Mouse (Mus musculus): ENCODE measurements around the gene Sptan1.
"Not testable (repeated sequence)": the region's sequence is repeated elsewhere in the genome, so short reads cannot be mapped to it uniquely, and the experiment has no call there.

The Sptan1 gene

GRCm38 (mm10) chr2:30010840-30011281, 45.5 kb downstream of the Sptan1 start:
- peak; percentile 56 to 72 for DNase-seq

GRCm38 (mm10) chr2:30014326-30014966, 49.1 kb downstream of the Sptan1 start:
- peak; percentile 80 to 87 for DNase-seq

DNA sequence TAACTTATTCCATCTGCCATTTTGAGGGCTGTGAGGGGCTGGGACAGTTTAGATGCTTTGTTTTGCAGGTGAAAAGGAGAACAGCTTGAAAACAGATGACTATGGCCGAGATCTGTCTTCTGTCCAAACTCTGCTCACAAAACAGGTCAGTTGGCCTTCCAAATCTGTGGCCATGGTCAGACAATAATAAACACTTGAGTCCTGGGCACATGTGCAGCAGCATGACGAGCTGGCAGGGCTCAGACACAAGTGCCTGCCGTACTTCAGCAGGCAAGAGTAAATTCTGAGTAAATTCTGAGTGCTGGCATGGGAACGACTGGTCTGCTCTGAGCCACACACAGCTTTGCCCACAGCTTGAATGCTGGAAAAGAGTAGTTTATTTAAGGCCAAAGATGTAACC, 60.1 kb downstream of the Sptan1 start:
- DNase-seq = peak in 1 of 2 experiments; percentile 13

DNA sequence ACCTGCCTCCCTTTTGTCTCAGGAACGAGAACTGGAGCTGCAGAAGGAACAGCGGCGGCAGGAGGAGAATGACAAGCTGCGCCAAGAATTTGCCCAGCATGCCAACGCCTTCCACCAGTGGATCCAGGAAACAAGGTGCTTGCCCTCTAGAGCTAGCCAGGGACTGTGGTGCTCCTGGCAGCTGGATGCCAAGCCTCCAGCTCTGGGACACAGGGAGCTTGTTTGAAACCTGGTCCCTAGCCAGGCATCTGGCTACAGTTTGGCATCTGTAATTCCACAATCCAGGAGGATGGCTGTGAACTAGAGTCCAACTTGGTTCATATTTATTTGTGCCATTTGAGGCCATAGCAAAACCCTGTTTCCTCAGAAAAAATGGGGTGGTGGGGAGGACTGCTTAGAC, 61.6 kb downstream of the Sptan1 start:
- DNase-seq = no peak

DNA sequence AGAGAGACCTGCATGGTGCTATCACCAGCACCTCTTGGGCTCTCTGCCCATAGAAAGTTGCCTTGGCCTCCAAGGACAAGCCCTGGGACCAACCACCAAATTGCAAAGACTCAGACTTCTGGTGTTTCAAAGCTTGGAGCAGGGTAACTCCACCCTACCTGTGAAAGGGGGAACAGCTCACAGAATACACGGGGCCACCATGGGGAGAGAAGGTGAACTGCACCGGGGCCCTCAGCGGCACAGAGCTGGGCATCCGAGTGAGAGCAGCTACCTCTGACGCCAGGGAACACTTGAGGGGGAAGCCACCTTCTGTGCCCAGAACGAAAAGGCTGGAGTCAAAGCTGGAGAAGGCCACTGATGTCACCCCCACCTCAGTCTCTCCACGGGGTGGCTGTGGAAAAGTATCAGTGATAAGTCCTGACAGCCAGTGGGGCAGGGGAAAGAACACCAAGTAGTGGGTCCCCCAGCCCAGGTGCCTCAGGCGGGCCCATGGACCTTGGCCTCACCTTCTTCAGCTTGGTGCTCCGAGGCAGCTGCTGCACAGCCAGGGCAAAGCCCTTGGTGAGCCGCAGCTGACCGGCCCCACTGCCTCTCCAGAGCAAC, 67.0 kb downstream of the Sptan1 start:
- DNase-seq = no peak

DNA sequence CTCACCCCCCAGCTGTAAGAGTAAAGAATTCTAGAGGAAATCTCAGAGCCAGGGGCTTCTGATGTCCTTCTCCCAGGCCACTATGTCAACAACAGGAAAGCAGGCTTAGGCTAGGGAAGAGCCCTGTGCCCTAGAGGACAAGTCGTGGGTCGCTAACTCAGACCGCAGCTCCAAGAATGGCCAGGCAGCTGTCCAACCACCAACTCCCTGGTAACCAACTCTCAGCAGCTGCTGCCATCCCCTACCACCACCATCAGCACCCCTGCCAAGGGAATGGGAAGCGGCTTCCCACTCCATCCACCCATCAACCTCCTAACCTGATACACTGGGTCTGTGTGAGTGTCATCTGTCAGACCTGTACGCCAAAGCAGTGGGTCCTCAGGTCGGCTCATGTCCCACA, 67.6 kb downstream of the Sptan1 start:
- no peak for DNase-seq

DNA sequence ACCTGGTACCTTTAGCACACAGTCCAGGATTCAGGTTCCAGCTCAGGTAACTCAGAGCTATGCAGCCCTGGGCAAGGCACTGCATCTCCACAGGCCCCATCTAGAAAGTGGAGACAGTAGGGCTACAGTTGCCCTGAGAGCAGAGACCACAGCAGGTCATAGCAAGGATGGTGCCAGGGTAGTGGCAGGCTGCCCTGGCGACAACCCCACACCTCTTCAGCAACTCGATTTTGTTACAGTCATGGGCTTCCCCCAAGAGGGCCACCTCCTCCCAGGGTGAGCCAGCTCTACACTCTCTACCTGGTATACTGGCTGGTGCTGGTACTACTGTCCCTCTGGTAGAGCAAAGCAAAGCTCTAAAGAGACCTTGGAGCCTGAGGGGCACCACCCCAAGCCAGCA, 72.4 kb downstream of the Sptan1 start:
- no peak for DNase-seq

DNA sequence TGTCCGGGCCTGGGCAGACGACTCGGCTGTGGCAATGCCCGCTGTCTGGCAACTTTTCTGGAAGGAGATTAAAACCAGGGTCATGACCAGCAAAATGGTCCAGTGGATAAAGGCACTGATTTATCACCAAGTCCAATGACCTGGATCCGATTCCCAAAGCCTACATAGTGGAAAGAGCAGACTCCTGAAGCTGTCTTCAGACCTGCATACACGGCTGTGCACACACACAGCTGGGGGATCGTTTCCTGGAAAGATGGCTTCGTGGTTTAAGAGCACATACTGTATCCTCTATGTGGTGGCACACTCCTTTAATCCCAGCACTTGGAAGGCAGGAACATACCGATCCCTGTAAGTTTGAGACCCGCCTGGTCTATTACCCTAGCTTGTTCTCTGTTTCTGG, 73.0 kb downstream of the Sptan1 start:
- DNase-seq = no peak

GRCm38 (mm10) chr2:30039687-30040086, 74.3 kb downstream of the Sptan1 start:
- DNase-seq = no peak

DNA sequence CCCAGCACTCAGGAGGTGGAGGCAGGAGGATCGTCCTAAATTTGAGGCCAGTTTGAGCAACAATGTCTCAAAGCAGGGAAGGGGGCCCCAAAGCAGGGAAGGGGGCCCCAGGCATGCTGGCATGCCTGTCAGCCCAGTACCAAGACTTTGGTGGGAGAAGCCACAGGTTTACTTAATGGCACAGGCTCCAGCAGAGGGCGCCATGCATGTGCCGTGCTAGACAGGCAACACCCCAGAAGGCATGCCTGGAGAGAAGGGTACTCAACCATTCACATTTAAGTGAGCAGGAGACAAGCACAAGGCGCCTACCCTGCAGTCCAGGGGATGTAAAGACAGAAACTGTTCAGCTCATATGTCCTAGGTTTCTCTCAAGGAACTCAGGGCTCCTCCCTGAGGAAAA, 77.1 kb downstream of the Sptan1 start:
- DNase-seq = peak; percentile 71 to 80

DNA sequence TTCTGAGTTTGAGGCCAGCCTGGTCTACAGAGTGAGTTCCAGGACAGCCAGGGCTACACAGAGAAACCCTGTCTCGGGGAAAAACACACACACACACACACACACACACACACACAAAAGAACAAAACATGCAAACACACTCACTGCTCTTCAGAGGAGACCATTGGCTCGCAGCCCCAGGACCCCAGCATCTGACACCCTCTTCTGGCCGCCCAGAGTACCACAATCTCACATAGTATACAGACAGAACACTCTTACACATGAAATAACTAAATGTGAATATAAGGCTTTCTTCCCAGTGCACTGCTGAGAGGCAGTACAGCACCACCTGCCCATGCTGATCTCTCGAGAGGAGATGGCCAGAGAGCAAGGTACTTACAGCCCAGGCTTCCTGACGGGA, 79.2 kb downstream of the Sptan1 start:
- DNase-seq = no peak

- no peak for DNase-seq
Observed at GRCm38 (mm10) chr2:30047127-30047526, 81.8 kb downstream of the Sptan1 start.

DNA sequence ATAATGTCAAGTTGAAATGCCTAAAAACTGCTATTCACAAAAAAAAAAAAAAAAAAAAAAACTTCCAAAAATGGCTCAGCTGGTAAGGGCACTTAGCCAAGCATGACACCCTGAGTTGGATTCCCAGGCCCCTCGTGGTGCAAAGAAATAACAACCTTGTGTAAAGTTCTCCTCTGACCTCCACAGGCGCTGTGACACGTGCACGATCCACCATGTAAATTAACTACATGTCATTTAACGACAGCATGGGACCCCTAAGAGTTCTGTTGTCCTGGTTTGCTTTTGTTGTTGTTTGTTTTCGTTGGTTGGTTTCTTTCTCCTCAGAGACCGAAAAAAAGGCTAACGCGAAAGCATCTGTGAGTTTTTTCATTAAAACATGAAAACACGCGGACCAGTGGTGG, 82.7 kb downstream of the Sptan1 start:
- DNase-seq = no peak

- DNase-seq = peak; percentile 97 to 98
Observed at GRCm38 (mm10) chr2:30048699-30049388, 83.5 kb downstream of the Sptan1 start, which contains the start of gene Wdr34. Gene Wdr34, minus strand, starts transcription at chr2:30048881.

DNA sequence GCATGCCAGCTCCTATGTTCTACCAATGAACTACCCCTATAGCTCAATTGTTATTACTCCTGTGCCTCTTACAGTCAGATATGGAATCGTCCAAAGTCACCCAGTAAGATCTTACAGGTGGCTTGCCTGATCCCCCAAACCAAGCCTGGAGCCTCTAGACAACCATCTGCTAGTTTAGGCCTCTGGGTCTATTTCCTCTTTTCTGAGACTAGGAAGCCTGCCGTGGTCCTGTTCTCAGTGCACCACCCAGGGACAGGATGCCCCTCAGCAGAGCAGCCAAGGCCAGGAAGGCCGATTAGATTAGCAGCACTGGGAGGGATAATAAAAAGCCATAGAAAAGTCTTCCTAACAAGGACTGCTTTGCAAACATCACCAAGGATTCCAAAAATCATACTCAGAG, 84.5 kb downstream of the Sptan1 start:
- DNase-seq = no peak

DNA sequence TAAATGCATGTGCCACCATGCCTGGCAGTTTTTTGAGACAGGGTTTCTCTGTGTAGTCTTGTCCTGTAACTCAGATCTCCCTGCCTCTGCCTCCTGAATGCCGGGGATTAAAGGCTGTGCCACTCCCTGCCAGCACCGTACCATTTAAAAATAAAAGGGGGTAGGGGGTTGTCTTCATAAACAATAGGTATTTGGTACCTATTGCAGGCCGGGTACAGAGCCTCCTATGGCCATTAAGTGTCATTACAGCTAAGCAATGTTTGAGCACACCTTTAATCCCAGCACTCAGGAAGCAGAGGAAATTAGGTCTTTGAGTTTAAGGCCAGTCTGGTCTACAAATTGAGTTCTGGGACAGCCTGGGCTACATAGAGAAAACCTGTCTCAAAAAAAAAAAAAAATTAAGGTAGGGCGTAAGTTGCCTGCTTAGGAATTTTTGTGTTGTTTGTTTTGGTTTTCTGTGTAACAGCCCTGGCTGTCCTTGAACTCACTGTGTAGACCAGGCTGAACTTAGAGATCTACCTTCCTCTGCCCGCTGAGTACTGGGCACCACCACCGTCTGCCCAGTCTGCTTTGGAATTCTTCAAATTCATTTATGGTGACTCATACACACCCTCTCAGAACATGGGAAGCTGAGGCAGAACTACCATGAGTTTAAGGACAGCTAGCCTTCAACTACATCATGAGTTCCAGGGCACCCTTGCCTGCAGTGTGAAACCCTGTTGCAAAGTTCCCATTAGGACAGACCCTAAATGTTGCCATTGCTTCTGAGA, 86.8 kb downstream of the Sptan1 start:
- no peak for DNase-seq

- not testable (repeated sequence) for DNase-seq
Observed at GRCm38 (mm10) chr2:30055310-30055709, 90.0 kb downstream of the Sptan1 start.

- no peak for DNase-seq
Observed at GRCm38 (mm10) chr2:30056736-30057135, 91.4 kb downstream of the Sptan1 start.

GRCm38 (mm10) chr2:30057223-30057904, 92.0 kb downstream of the Sptan1 start, which contains the start of gene Set:
Gene Set, plus strand, starts transcription at chr2:30057378.
- DNase-seq = no peak

DNA sequence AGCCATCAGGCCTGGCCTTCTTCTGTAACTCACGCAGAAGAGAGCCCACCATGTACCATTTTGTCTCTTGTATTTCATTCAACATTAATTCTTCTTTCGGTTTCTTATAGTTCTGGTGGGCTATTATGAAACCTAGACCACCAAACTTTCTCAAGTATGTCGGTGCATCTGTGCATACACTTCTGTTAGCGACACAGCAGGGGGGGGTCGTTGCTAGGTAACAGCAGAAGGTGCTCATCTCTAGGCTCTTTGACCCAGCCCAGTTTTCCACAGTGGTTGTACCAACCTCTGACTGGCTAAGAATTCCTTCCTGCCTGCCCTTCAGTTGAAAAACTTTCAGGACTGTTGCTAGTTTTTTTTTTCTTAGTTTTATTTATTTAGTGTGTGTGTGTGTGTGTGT, 93.1 kb downstream of the Sptan1 start:
- DNase-seq = no peak

GRCm38 (mm10) chr2:30061215-30062166, 96.1 kb downstream of the Sptan1 start:
- DNase-seq = peak; percentile 37 to 43

Measured in lung, adult 18-20 months (tissue).